Mouse (Mus musculus): ENCODE results near the gene Gca.
A peak's percentile ranks its signal among the peaks of the same experiment; 100 is the strongest.

Gene Gca

GRCm38 (mm10) chr2:62664135-62664670 lies at the start of gene Gca:
Gca (plus strand) TSS chr2:62664285.
- peak; percentile 80 for DNase-seq

GRCm38 (mm10) chr2:62618934-62619341 lies 45.1 kb upstream of the Gca start:
- no peak for DNase-seq

GRCm38 (mm10) chr2:62619679-62620078 lies 44.4 kb upstream of the Gca start:
- no peak for DNase-seq

- no peak for DNase-seq
Observed at GRCm38 (mm10) chr2:62623024-62623441, 41.1 kb upstream of the Gca start.

GRCm38 (mm10) chr2:62627728-62628127 lies 36.4 kb upstream of the Gca start:
- DNase-seq = no peak

GRCm38 (mm10) chr2:62628356-62628755 lies 35.7 kb upstream of the Gca start:
- peak; percentile 61 for DNase-seq

- no peak for DNase-seq
Observed at GRCm38 (mm10) chr2:62630446-62630845, 33.6 kb upstream of the Gca start.

GRCm38 (mm10) chr2:62639869-62640268 lies 24.2 kb upstream of the Gca start:
- DNase-seq = no peak

- DNase-seq = no peak
Observed at GRCm38 (mm10) chr2:62643405-62644305, 20.4 kb upstream of the Gca start.

- no peak for DNase-seq
Observed at GRCm38 (mm10) chr2:62644891-62645290, 19.2 kb upstream of the Gca start.

- no peak for DNase-seq
Observed at GRCm38 (mm10) chr2:62645475-62645874, 18.6 kb upstream of the Gca start.

GRCm38 (mm10) chr2:62646014-62646645 lies 18.0 kb upstream of the Gca start, which contains the start of gene Ifih1:
Ifih1 (minus strand) TSS chr2:62646255.
- DNase-seq = peak; percentile 27

GRCm38 (mm10) chr2:62646671-62647289 lies 17.3 kb upstream of the Gca start:
- no peak for DNase-seq

GRCm38 (mm10) chr2:62651890-62652289 lies 12.2 kb upstream of the Gca start:
- DNase-seq = no peak

- no peak for DNase-seq
Observed at GRCm38 (mm10) chr2:62652466-62652865, 11.6 kb upstream of the Gca start.

GRCm38 (mm10) chr2:62654519-62655338 lies 9.4 kb upstream of the Gca start:
- peak; percentile 62 for DNase-seq

- no peak for DNase-seq
Observed at GRCm38 (mm10) chr2:62656072-62656471, 8.0 kb upstream of the Gca start.

- DNase-seq = no peak
Observed at GRCm38 (mm10) chr2:62660565-62660964, 3.5 kb upstream of the Gca start.

GRCm38 (mm10) chr2:62662560-62662959 lies 1.5 kb upstream of the Gca start:
- no peak for DNase-seq

GRCm38 (mm10) chr2:62664839-62665238 lies 754 bp downstream of the Gca start:
- no peak for DNase-seq

GRCm38 (mm10) chr2:62665536-62665935 lies 1.5 kb downstream of the Gca start:
- no peak for DNase-seq

GRCm38 (mm10) chr2:62669848-62670247 lies 5.8 kb downstream of the Gca start:
- no peak for DNase-seq
